Mouse (Mus musculus) forebrain, embryonic 14.5 days (tissue): ENCODE data around the gene Vipr2. TPM values are rescaled to one million over a fixed set of nuclear protein-coding genes. Genes with fewer than 3 reads are reported as not detected.

ENCODE experiments used
- ATAC-seq: fragments of 200-750 bp; cut with Nextera tagmentation; 2 replicates; pipeline ENCODE4 v1.8.0; 2017; ENCODE audit warnings: mild to moderate bottlenecking, moderate library complexity
- DNase-seq: peaks from one replicate; pipeline ENCODE4 v3.0.0-alpha.2; 2015; ENCODE audit warnings: low spot score
- H3K27ac ChIP-seq: fragments of 300-500 bp; sonication (generic); 2 replicates; pipeline ENCODE4 v1.5.1; 2014; ENCODE audit warnings: low read depth, mild to moderate bottlenecking, control low read depth, low read length, moderate library complexity
- H3K27me3 ChIP-seq: fragments of 300-500 bp; sonication (generic); replicated peaks from 2 replicates; pipeline ENCODE4 v1.6.1; 2014; ENCODE audit warnings: low read length, control low read depth, mixed read lengths; ENCODE audit not compliant: control insufficient read depth, insufficient read depth
- H3K36me3 ChIP-seq: fragments of 300-500 bp; sonication (generic); 2 replicates; pipeline ENCODE4 v1.6.1; 2014; ENCODE audit warnings: low read length, control low read depth; ENCODE audit not compliant: control insufficient read depth, insufficient read depth
- H3K4me1 ChIP-seq: fragments of 300-500 bp; sonication (generic); 2 replicates; pipeline ENCODE4 v1.6.1; 2014; ENCODE audit warnings: antibody characterized with exemption, low read length, control low read depth; ENCODE audit not compliant: control insufficient read depth, insufficient read depth
- H3K4me2 ChIP-seq: fragments of 300-500 bp; sonication (generic); 2 replicates; pipeline ENCODE4 v1.6.1; 2014; ENCODE audit warnings: mild to moderate bottlenecking, control low read depth, low read length
- H3K4me3 ChIP-seq: fragments of 300-500 bp; sonication (generic); 2 replicates; pipeline ENCODE4 v1.5.1; 2014; ENCODE audit warnings: low read depth, low read length, control low read depth
- H3K9ac ChIP-seq: fragments of 300-500 bp; sonication (generic); 2 replicates; pipeline ENCODE4 v1.6.1; 2014; ENCODE audit warnings: mild to moderate bottlenecking, low read length, control low read depth, moderate library complexity
- H3K9me3 ChIP-seq: fragments of 300-500 bp; sonication (generic); replicated peaks from 2 replicates; pipeline ENCODE4 v1.6.1; 2016; ENCODE audit warnings: low read length, control low read depth, mixed read lengths; ENCODE audit not compliant: control insufficient read depth
- WGBS: fragments of 180-500 bp; shearing (Covaris S2); extraction: QIAGEN DNeasy Blood & Tissue Kit; methylation state at CpG from one replicate; pipeline ENCODE4 v1.1.7; 2014; 5-methylcytosine and 5-hydroxymethylcytosine counted together
- polyA plus RNA-seq: library from polyadenylated mRNA; unstranded; fragments of >200 nt; fragmentation: Nextera tagmentation; extraction: Ambion mirVana; gene quantifications from 2 replicates; pipeline ENCODE4 v1.2.1, GENCODE M21; 2014

Gene Vipr2
- 0.46 and 1.2 TPM in 2 replicates for polyA plus RNA-seq

DNA sequence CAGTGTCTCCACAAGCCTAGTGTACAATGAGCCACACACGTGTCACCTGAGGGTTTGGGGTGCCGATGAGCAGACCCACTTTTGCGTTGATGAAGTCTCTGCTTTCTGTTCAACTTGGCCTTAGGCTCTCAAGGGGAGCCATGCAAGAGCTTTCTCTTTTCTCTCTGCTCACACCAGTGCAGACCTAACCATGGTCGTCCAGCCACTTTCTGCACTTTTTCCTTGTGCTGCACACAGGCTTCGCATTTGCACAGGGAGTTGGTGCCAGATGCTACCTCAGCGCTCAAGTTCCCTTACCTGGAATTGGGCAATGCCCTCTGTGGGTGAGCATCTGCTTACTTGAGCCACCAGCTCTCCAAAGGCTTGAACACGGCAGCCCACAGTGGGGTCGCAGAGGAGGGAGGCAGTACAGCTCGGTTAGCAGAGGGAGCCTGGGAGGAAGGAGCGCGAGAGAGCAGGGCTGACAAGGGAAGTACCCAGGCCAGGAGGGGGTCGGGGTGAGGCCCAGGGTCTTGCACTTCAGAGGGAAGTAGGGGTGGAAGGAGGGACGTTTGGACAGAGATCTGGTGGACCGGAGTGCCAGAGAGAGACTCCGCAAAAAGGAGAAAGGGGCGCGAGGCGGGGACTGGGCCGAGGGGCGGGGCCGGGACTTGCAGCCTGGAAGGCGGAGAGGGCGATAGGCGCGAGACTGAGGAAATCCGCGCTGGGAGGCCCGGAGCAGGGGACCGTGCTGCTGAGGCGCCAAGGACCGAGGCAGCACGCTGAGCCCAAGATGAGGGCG is at the start of gene Vipr2:
TSS of gene Vipr2 (plus strand) at position 653 of the 781 bp plus-strand sequence.
- Histone ChIP-seq H3K4me1 (no peaks in the 10 kb centered on the region), H3K9me3 (no peaks in the 10 kb centered on the region), H3K4me2 (peak within 1 kb of the TSS; percentile 92), H3K36me3 (no peaks in the 10 kb centered on the region), H3K27me3 (no peaks in the 10 kb centered on the region; the same call in 1 of the 2 replicates), H3K27ac (no peak within 1 kb of the TSS), H3K4me3 (peak within 1 kb of the TSS; percentile 58), H3K9ac (peak within 1 kb of the TSS; percentile 80)
- 5% methylated on average over 33 of the region's 33 CpGs for WGBS
- DNase-seq (peak; percentile 75), ATAC-seq (peak; percentile 96)

DNA sequence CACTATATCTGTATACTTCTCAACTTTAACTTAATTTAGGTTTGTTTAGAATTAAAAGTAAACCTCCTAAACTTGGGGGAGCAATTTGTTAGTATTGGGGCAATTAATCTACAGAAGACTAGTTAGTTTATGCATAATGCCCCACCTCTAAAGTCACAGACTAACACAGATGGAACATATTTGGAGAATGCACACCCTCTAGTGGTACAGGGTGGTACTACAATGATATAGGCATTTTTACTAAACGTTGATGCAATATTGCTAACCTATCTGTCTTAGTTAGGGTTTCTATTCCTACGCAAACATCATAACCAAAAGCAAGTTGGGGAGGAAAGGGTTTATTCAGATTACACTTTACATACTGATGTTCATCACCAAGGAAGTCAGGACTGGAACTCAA is 49.4 kb upstream of the Vipr2 start:
- Histone ChIP-seq H3K9ac (no peak overlapping the region), H3K9me3 (no peaks in the 10 kb centered on the region), H3K4me2 (no peak overlapping the region), H3K4me3 (no peak overlapping the region), H3K27me3 (no peaks in the 10 kb centered on the region), H3K36me3 (no peaks in the 10 kb centered on the region), H3K27ac (no peak overlapping the region), H3K4me1 (no peaks in the 10 kb centered on the region)
- WGBS: 64% methylated on average over 2 of the region's 2 CpGs
- DNase-seq (peak; percentile 24), ATAC-seq (no peak)

DNA sequence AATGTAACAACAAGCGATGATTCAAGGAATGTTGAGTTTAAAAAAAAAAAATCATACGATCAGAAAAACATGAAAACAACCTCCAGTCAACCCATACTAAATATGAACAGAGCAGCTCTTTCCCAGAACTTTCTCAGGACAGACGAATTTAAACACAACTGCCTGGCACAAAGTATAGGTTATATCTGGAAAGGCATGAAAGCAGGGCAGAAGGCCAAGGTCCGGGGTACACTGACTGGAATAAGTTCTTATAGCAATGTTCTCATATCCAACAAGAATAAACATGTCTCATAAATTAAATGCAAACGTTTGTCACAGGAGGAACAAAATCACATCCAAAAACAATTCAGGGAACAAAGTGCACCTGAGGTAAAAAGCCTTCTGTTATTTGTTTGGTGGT is 42.2 kb upstream of the Vipr2 start:
- ATAC-seq (no peak), DNase-seq (no peak)
- 75% methylated on average over 5 of the region's 5 CpGs for WGBS
- Histone ChIP-seq H3K9me3 (no peaks in the 10 kb centered on the region), H3K27ac (no peak overlapping the region), H3K4me2 (no peak overlapping the region), H3K4me1 (no peaks in the 10 kb centered on the region), H3K4me3 (no peak overlapping the region), H3K27me3 (no peaks in the 10 kb centered on the region), H3K9ac (no peak overlapping the region), H3K36me3 (no peaks in the 10 kb centered on the region)

DNA sequence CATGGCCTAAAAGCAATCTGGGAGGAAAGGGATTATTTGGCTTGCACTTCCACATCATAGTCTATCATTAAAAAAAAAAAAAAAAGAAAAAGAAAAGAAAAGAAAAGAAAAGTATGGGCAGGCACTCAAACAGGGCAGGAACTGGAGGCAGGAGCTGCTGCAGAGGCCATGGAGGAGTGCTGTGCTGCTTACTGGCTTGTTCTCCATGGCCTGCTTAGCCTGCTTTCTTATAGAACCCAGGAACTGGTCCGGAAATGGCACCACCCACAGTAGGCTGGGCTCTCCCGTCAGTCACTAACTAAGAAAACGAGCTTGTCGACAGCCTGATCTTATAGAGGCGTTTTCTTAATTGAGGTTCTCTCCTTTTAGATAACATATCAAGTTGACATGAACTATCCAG is 32.7 kb upstream of the Vipr2 start:
- 83% methylated on average over 5 of the region's 5 CpGs for WGBS
- Histone ChIP-seq H3K36me3 (0 out of 2 replicates have a peak, but pooled peaks cover under 1% of the 10 kb centered on the region), H3K27me3 (no peaks in the 10 kb centered on the region), H3K27ac (no peak overlapping the region), H3K4me2 (no peak overlapping the region), H3K4me1 (peaks cover 5% of the 10 kb centered on the region), H3K4me3 (no peak overlapping the region), H3K9me3 (no peaks in the 10 kb centered on the region), H3K9ac (no peak overlapping the region)
- DNase-seq (no peak), ATAC-seq (no peak)

DNA sequence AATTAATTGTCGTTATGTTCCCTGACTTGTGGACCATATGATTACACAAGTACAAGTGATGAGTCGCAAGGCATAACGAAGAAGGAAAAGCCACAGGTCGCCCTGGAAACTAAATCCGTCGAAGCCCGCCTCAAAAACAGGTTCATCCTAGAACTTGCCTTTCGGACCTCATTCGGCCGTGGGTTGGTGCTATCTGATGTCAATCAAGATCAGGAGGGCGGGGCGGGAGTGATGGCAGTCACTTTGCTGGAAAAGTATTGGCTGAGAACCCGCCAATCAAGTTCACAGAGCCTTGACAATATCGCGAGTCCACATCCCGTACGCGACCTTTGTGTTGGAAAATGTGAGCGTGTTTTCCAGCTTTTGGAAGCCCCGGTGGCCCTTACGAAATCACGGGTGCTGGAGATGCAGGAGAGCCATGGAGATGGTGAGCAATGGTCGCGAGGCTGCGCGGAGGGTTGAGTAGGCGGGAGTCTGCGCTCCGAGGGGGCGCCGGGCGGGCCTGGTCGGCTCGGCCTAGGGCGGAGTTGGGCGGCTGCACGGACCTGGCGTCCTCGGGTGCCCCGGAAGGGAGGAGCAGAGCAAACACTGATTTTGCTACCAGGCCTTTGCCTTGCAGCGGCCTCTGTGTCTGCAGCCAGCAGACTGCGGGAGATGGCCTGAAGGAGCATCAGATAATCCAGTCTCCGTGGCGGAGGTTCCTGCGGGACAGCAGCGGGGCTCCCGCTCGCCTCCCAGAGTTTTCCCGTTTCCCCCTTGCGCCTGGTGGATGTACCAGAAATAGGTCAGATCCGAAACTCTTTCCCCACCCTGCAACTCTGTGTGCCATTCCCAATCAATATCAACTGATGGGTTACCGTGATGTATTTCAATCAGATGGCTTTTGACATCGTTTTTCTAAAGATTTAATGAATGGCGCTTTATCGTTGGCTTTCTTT is 29.8 kb upstream of the Vipr2 start, which contains the start of gene Zfp386:
TSS of gene Zfp386 (plus strand) at position 285 of the 938 bp plus-strand sequence.
- H3K9me3 ChIP-seq: peaks cover 4% of the 10 kb centered on the region
- DNase-seq (peak; percentile 99), ATAC-seq (peak; percentile 99)
- peaks cover 11% of the 10 kb centered on the region for H3K36me3 ChIP-seq
- peak within 1 kb of the TSS; percentile 95 for H3K27ac ChIP-seq
- WGBS: 2% methylated on average over 54 of the region's 55 CpGs
- H3K27me3 ChIP-seq: no peaks in the 10 kb centered on the region
- H3K4me2 ChIP-seq: peak within 1 kb of the TSS; percentile 59
- H3K4me3 ChIP-seq: peak within 1 kb of the TSS; percentile 71
- H3K9ac ChIP-seq: peak within 1 kb of the TSS; percentile 91
- peaks cover 5% of the 10 kb centered on the region for H3K4me1 ChIP-seq

DNA sequence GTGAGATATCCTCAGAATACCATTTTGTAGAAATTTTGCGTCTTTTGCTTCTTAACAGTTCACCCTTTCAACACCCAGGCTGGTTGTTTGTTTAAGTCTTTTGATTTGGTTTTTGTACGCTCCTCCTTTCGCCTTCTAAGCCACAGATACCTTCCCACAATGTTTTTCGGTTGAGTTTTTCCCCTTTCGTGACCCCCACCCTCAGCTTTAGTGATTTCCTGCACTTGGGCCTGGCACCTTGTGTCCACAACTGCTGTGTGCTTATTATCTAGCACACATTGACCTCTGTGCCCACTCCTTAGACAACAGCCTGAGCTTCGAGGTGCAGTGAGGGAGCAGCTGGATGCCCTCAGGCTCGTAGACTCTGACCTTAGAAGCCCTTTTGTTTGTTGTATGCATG is 28.8 kb upstream of the Vipr2 start:
- DNase-seq (no peak), ATAC-seq (no peak)
- H3K4me1 ChIP-seq: peaks cover 5% of the 10 kb centered on the region
- peaks cover 11% of the 10 kb centered on the region for H3K36me3 ChIP-seq
- H3K27ac ChIP-seq: no peak overlapping the region
- peaks cover 6% of the 10 kb centered on the region for H3K9me3 ChIP-seq
- H3K4me2 ChIP-seq: peak overlapping the region; percentile 59
- WGBS: 69% methylated on average over 7 of the region's 7 CpGs
- H3K9ac ChIP-seq: peak overlapping the region; percentile 91
- peak overlapping the region; percentile 71 for H3K4me3 ChIP-seq
- H3K27me3 ChIP-seq: no peaks in the 10 kb centered on the region

DNA sequence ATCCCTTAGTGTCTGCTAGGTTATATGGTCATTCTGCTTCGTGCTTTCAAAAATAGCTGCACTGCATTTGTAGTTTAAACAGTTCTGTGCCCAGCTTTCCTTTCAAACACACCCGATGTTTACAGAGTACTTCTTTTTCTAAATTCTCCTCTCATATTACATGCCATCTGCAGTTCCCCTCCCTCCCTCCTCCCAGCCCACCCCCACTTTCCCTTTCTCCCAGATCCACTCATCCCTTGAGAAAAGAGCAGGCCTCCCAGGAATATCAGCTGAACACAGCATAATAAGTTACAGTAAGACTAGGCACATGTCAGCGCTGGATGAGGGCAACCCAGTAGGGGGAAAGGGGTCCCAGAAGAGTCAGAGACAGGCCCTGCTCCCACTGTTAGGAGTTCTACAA is 28.3 kb upstream of the Vipr2 start:
- Histone ChIP-seq H3K27me3 (no peaks in the 10 kb centered on the region), H3K36me3 (peaks cover 12% of the 10 kb centered on the region), H3K9me3 (peaks cover 6% of the 10 kb centered on the region), H3K4me2 (peak overlapping the region; percentile 59), H3K4me1 (peaks cover 5% of the 10 kb centered on the region), H3K4me3 (no peak overlapping the region), H3K27ac (no peak overlapping the region), H3K9ac (no peak overlapping the region)
- 91% methylated on average over 3 of the region's 3 CpGs for WGBS
- ATAC-seq (no peak), DNase-seq (no peak)

DNA sequence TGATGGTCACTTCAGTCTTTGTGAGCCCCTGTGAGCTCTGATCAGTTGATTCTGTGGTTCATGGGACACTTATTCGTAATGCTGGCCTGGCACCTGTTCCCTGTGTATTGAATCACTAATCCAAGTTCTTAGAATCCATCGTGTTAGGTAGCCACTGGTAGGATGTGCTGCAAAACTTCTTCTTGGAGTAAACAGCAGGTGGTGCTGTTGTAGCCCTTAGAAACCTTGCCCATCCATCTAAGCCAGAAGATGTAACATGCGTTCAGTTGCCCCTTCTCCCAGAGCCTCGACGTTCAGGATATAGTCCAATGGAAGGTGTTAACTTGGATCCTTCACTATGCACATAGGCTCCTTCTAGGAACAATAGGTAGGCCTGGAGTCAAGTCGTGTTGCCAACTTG is 27.8 kb upstream of the Vipr2 start:
- Histone ChIP-seq H3K9me3 (peaks cover 9% of the 10 kb centered on the region), H3K9ac (no peak overlapping the region), H3K27ac (no peak overlapping the region), H3K36me3 (peaks cover 16% of the 10 kb centered on the region), H3K4me3 (no peak overlapping the region), H3K27me3 (no peaks in the 10 kb centered on the region), H3K4me2 (peak overlapping the region; percentile 59; the same call in 1 of the 2 replicates), H3K4me1 (peaks cover 5% of the 10 kb centered on the region)
- DNase-seq: no peak
- ATAC-seq: no peak
- WGBS: 88% methylated on average over 6 of the region's 6 CpGs
